Mouse (Mus musculus) stomach, postnatal 0 days (tissue): ENCODE results near the gene Ptgfrn. TPM values are rescaled to one million over a fixed set of nuclear protein-coding genes. Genes with fewer than 3 reads are reported as not detected.

Experiments used
- ATAC-seq: fragments of 200-750 bp; cut with Nextera tagmentation; 2 replicates; pipeline ENCODE4 v1.8.0; 2017; ENCODE audit not compliant: low FRiP score, low TSS enrichment
- DNase-seq: peaks from one replicate; pipeline ENCODE4 v3.0.0-alpha.2; 2016; ENCODE audit warnings: low spot score
- H3K27ac ChIP-seq: fragments of 300-500 bp; sonication (generic); replicated peaks from 2 replicates; pipeline ENCODE4 v1.5.1; 2014; ENCODE audit warnings: mild to moderate bottlenecking, control low read depth
- H3K27me3 ChIP-seq: fragments of 300-500 bp; sonication (generic); 2 replicates; pipeline ENCODE4 v1.6.1; 2014; ENCODE audit warnings: low read length; ENCODE audit not compliant: control insufficient read depth, insufficient read depth
- H3K36me3 ChIP-seq: fragments of 300-500 bp; sonication (generic); 2 replicates; pipeline ENCODE4 v1.6.1; 2014; ENCODE audit warnings: low read length, mixed read lengths; ENCODE audit not compliant: control insufficient read depth, insufficient read depth
- H3K4me1 ChIP-seq: fragments of 300-500 bp; sonication (generic); replicated peaks from 2 replicates; pipeline ENCODE4 v1.6.1; 2014; ENCODE audit warnings: antibody characterized with exemption; ENCODE audit not compliant: control insufficient read depth, insufficient read depth
- H3K4me2 ChIP-seq: fragments of 300-500 bp; sonication (generic); replicated peaks from 2 replicates; pipeline ENCODE4 v1.6.1; 2014; ENCODE audit warnings: low read depth, mild to moderate bottlenecking, control low read depth, moderate library complexity
- H3K4me3 ChIP-seq: fragments of 300-500 bp; sonication (generic); 2 replicates; pipeline ENCODE4 v1.5.1; 2014; ENCODE audit warnings: low read depth, low read length, control low read depth
- H3K9ac ChIP-seq: fragments of 300-500 bp; sonication (generic); 2 replicates; pipeline ENCODE4 v1.6.1; 2014; ENCODE audit warnings: mild to moderate bottlenecking, low read length, control low read depth, mixed read lengths
- H3K9me3 ChIP-seq: fragments of 300-500 bp; sonication (generic); 2 replicates; pipeline ENCODE4 v1.6.1; 2016; ENCODE audit warnings: low read length; ENCODE audit not compliant: control insufficient read depth
- CTCF ChIP-seq: IDR thresholded peaks from 2 replicates; pipeline ENCODE4 v1.5.1; 2016; ENCODE audit warnings: antibody characterized with exemption, low read depth, mild to moderate bottlenecking, moderate library complexity
- EP300 ChIP-seq: optimal IDR thresholded peaks from 2 replicates; pipeline ENCODE3; 2016; ENCODE audit warnings: antibody characterized with exemption
- WGBS: fragments of 180-500 bp; shearing (Covaris S2); extraction: QIAGEN DNeasy Blood & Tissue Kit; methylation state at CpG from one replicate; pipeline ENCODE4 v1.1.7; 2014; 5-methylcytosine and 5-hydroxymethylcytosine counted together
- polyA plus RNA-seq: library from polyadenylated mRNA; unstranded; fragments of >200 nt; fragmentation: Nextera tagmentation; extraction: Ambion mirVana; gene quantifications from 2 replicates; pipeline ENCODE4 v1.2.1, GENCODE M21; 2015

Ptgfrn gene
- polyA plus RNA-seq, 1 experiment from 2014 or later, result 5.8 TPM

DNA sequence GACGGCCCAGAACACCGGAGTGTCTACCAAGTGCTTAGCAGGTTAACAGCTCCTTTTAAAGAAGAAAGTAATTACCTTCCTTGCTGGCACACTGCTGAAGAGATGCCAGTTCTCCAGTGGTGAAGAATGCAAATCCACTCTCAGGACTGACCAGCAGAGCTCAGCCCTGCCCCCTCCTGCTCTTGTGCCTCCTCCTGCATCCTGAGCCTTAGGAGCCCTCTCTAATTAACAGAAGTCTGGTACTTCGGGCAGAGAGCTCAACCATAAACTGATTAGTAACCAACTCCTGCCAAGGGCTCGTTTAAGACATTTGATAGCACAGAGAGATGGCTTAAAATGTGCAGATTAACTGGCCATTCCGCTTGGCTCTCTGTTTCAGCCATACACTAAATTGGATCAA, 41.4 kb downstream of the Ptgfrn start:
- Histone ChIP-seq H3K9ac (no peak overlapping the region), H3K4me2 (no peak overlapping the region), H3K27me3 (no peaks in the 10 kb centered on the region), H3K36me3 (no peaks in the 10 kb centered on the region), H3K27ac (no peak overlapping the region), H3K4me3 (no peak overlapping the region), H3K9me3 (no peaks in the 10 kb centered on the region), H3K4me1 (peaks cover 6% of the 10 kb centered on the region; the same call in 1 of the 2 replicates)
- ATAC-seq (no peak), DNase-seq (no peak)
- WGBS, result 66% methylated on average over 5 of the region's 5 CpGs
- TF ChIP-seq EP300 (no peak), CTCF (no peak)

- no peak overlapping the region for H3K27ac ChIP-seq
- H3K27me3 ChIP-seq, result no peaks in the 10 kb centered on the region
- H3K4me1 ChIP-seq, result peaks cover 6% of the 10 kb centered on the region; the same call in 1 of the 2 replicates
- no peaks in the 10 kb centered on the region for H3K9me3 ChIP-seq
- no peaks in the 10 kb centered on the region; the same call in 1 of the 2 replicates for H3K36me3 ChIP-seq
- no peak overlapping the region for H3K4me3 ChIP-seq
- WGBS, result 53% methylated on average over 6 of the region's 6 CpGs
- ATAC-seq, result peak; percentile 63
- H3K4me2 ChIP-seq, result no peak overlapping the region
- peak; percentile 45 for DNase-seq
- H3K9ac ChIP-seq, result no peak overlapping the region
- TF ChIP-seq EP300 (no peak), CTCF (no peak)
Measured at GRCm38 (mm10) chr3:101066175-101066574, 43.9 kb downstream of the Ptgfrn start.

- no peak for TF ChIP-seq EP300
- TF ChIP-seq CTCF, result no peak
- Histone ChIP-seq H3K27ac (no peak overlapping the region), H3K27me3 (no peaks in the 10 kb centered on the region), H3K4me2 (no peak overlapping the region), H3K36me3 (peaks cover 8% of the 10 kb centered on the region), H3K4me3 (no peak overlapping the region), H3K9me3 (no peaks in the 10 kb centered on the region), H3K4me1 (no peaks in the 10 kb centered on the region), H3K9ac (no peak overlapping the region)
- ATAC-seq, result no peak
- WGBS, result 81% methylated on average over 7 of the region's 7 CpGs
- no peak for DNase-seq
Measured at GRCm38 (mm10) chr3:101061865-101062585, 48.1 kb downstream of the Ptgfrn start.

- ATAC-seq, result no peak
- no peak overlapping the region for H3K4me2 ChIP-seq
- TF ChIP-seq EP300 (no peak), CTCF (no peak)
- H3K27me3 ChIP-seq, result no peaks in the 10 kb centered on the region
- H3K9me3 ChIP-seq, result no peaks in the 10 kb centered on the region
- H3K9ac ChIP-seq, result no peak overlapping the region
- H3K4me1 ChIP-seq, result no peaks in the 10 kb centered on the region
- no peak overlapping the region for H3K4me3 ChIP-seq
- WGBS, result 70% methylated on average over 4 of the region's 4 CpGs
- H3K36me3 ChIP-seq, result peaks cover 8% of the 10 kb centered on the region
- H3K27ac ChIP-seq, result no peak overlapping the region
- DNase-seq, result no peak
Measured at GRCm38 (mm10) chr3:101059214-101059613, 50.9 kb downstream of the Ptgfrn start.

DNA sequence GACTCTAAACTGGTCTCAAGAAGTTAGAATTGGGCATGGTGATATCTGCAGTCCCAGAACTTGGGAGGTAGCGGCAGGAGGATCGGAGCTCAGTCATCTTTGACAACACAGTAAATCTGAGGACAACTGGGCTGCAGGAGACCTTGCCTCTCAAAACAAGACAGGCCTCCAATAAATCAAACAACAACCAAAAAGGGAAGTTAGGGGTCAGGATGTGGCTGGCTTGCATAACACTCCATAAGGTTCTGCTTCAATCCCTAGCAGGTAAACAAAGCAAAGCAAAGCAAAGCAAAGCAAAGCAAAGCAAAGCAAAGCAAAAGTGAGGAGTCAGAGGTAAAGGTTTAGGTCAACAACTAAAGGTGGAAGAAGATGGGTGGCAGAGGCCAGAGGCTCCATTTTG, 51.9 kb downstream of the Ptgfrn start:
- WGBS, result 89% methylated on average over 2 of the region's 2 CpGs
- Histone ChIP-seq H3K27ac (no peak overlapping the region), H3K4me2 (no peak overlapping the region), H3K4me3 (no peak overlapping the region), H3K4me1 (no peaks in the 10 kb centered on the region), H3K27me3 (no peaks in the 10 kb centered on the region), H3K9ac (no peak overlapping the region), H3K9me3 (no peaks in the 10 kb centered on the region), H3K36me3 (peaks cover 8% of the 10 kb centered on the region)
- TF ChIP-seq EP300 (no peak), CTCF (no peak)
- no peak for ATAC-seq
- no peak for DNase-seq

GRCm38 (mm10) chr3:101055216-101055615, 54.9 kb downstream of the Ptgfrn start:
- Histone ChIP-seq H3K4me2 (no peak overlapping the region), H3K27ac (no peak overlapping the region), H3K9ac (no peak overlapping the region), H3K9me3 (no peaks in the 10 kb centered on the region), H3K4me1 (no peaks in the 10 kb centered on the region), H3K4me3 (no peak overlapping the region), H3K27me3 (no peaks in the 10 kb centered on the region), H3K36me3 (peaks cover 6% of the 10 kb centered on the region)
- WGBS, result 66% methylated on average over 8 of the region's 8 CpGs
- no peak for DNase-seq
- ATAC-seq, result no peak
- TF ChIP-seq EP300, result no peak
- TF ChIP-seq CTCF, result no peak
